ENCODE assay signal across 11 mouse cellular contexts in genomic region chr6:54332203-54332602, GRCm38 (mm10). TPM values are rescaled to one million over a fixed set of nuclear protein-coding genes. Genes with fewer than 3 reads are reported as not detected.
DNase-seq lines count a peak whose midpoint lies in the region; ATAC-seq lines count a peak whose summit lies in the region.
"Had no signal": no experiment of that assay in that cellular context is flagged by ENCODE, and none has a peak within 500 bp of the region (broad histone marks: within the 10 kb centered on the region; RNA-seq: fewer than 3 reads in every experiment).

No protein-coding gene starts in this region.

- H3K4me3 ChIP-seq in neural tube, embryonic 12.5 days, result no peak overlapping the region
- no peak overlapping the region for H3K4me3 ChIP-seq in intestine, embryonic 15.5 days (replicated peaks)
- no peak overlapping the region for H3K4me3 ChIP-seq in liver, embryonic 11.5 days (ENCODE audit: low read depth, low read length)

- no peak for DNase-seq in neural tube, embryonic 10.5 days (ENCODE audit: extremely low spot score, low spot score)
- peak; percentile 11 for DNase-seq in embryo, embryonic 9.5 days (ENCODE audit: extremely low spot score)
- peak; percentile 7 for DNase-seq in yolk sac, embryonic 10.5 days (ENCODE audit: low spot score)
- DNase-seq in layer of hippocampus, postnatal 14 days (ENCODE audit: low spot score in 2 of 2), result no peak
- no peak for DNase-seq in liver, embryonic 11.5 days (ENCODE audit: low spot score)
- DNase-seq: liver, postnatal 0 days; thymus, postnatal 36 days had no signal

- 28% methylated on average over 8 of the region's 8 CpGs for WGBS in neural tube, embryonic 12.5 days
- WGBS in intestine, embryonic 15.5 days, result 32% methylated on average over 8 of the region's 8 CpGs
- WGBS in liver, embryonic 11.5 days, result 71% methylated on average over 8 of the region's 8 CpGs

- no peak overlapping the region; the same call in 1 of the 2 replicates for H3K4me2 ChIP-seq in neural tube, embryonic 12.5 days (replicated peaks)
- peak overlapping the region; percentile 30 for H3K4me2 ChIP-seq in intestine, embryonic 15.5 days (replicated peaks)
- H3K4me2 ChIP-seq in liver, embryonic 11.5 days, result no peak overlapping the region
- H3K4me2 ChIP-seq: heart, embryonic 11.5 days had no signal

- no peaks in the 10 kb centered on the region for H3K36me3 ChIP-seq in neural tube, embryonic 12.5 days
- no peaks in the 10 kb centered on the region for H3K36me3 ChIP-seq in intestine, embryonic 15.5 days
- H3K36me3 ChIP-seq in liver, embryonic 11.5 days (ENCODE audit: control insufficient read depth, insufficient read depth, low read length), result no peaks in the 10 kb centered on the region
- H3K36me3 ChIP-seq: G1E had no signal

- no peaks in the 10 kb centered on the region for H3K9me3 ChIP-seq in neural tube, embryonic 12.5 days
- no peaks in the 10 kb centered on the region for H3K9me3 ChIP-seq in intestine, embryonic 15.5 days
- no peaks in the 10 kb centered on the region for H3K9me3 ChIP-seq in liver, embryonic 11.5 days (ENCODE audit: control insufficient read depth, low read length)

- H3K27me3 ChIP-seq in neural tube, embryonic 12.5 days (replicated peaks), result peaks cover 18% of the 10 kb centered on the region
- H3K27me3 ChIP-seq in intestine, embryonic 15.5 days (replicated peaks), result no peaks in the 10 kb centered on the region; the same call in 1 of the 2 replicates
- peaks cover 7% of the 10 kb centered on the region for H3K27me3 ChIP-seq in liver, embryonic 11.5 days (replicated peaks; ENCODE audit: control insufficient read depth, insufficient read depth, low read length)

- peaks cover 14% of the 10 kb centered on the region for H3K4me1 ChIP-seq in neural tube, embryonic 12.5 days
- H3K4me1 ChIP-seq in intestine, embryonic 15.5 days (replicated peaks), result peaks cover 17% of the 10 kb centered on the region
- no peaks in the 10 kb centered on the region for H3K4me1 ChIP-seq in liver, embryonic 11.5 days (replicated peaks; ENCODE audit: control insufficient read depth, insufficient read depth, low read length)

- ATAC-seq in neural tube, embryonic 12.5 days (ENCODE audit: low FRiP score, low read depth), result 0 out of 2 replicates have a peak, but pooled peaks have one; percentile 38
- ATAC-seq in intestine, embryonic 15.5 days, result peak; percentile 38
- ATAC-seq in liver, embryonic 11.5 days (replicated peaks; ENCODE audit: low FRiP score), result no peak
- ATAC-seq: liver, postnatal 0 days had no signal

- H3K9ac ChIP-seq in neural tube, embryonic 12.5 days, result no peak overlapping the region
- H3K9ac ChIP-seq in intestine, embryonic 15.5 days, result no peak overlapping the region
- H3K9ac ChIP-seq in liver, embryonic 11.5 days (ENCODE audit: low read depth, low read length), result no peak overlapping the region
- H3K9ac ChIP-seq: liver, postnatal 0 days had no signal

- no peak overlapping the region for H3K27ac ChIP-seq in neural tube, embryonic 12.5 days
- 0 out of 2 replicates have a peak overlapping the region, but pooled peaks have one; percentile 1 for H3K27ac ChIP-seq in intestine, embryonic 15.5 days
- no peak overlapping the region for H3K27ac ChIP-seq in liver, embryonic 11.5 days (ENCODE audit: low read depth, low read length)

RNA-seq across cellular contexts. Expression of gene Prr15, which starts 6.6 kb away (rescaled TPM):
- polyA plus RNA-seq in neural tube, embryonic 12.5 days (2016; fragmentation: Nextera tagmentation; extraction: Ambion mirVana), result 0.49 and 0.82 TPM in 2 replicates
- polyA plus RNA-seq in intestine, embryonic 15.5 days (2015; fragmentation: Nextera tagmentation; extraction: Ambion mirVana), result 11.3 and 11.7 TPM in 2 replicates
- total RNA-seq in layer of hippocampus, postnatal 14 days (2021), result under 1 TPM; 0.62 to 0.99 TPM
- polyA plus RNA-seq in liver, embryonic 11.5 days (2014; fragmentation: Nextera tagmentation; extraction: Ambion mirVana), result 1.1 and 1.3 TPM in 2 replicates
- polyA plus RNA-seq: G1E had no signal

Comparison
In these comparisons a context has a peak if more than half of its experiments do, and no peak if none do; other contexts are left out.
1. DNase-seq: peak in embryo, embryonic 9.5 days (single experiment) and yolk sac, embryonic 10.5 days (single experiment); none in neural tube, embryonic 10.5 days (single experiment), layer of hippocampus, postnatal 14 days (0 of 2) and liver, embryonic 11.5 days (single experiment).